Mouse (Mus musculus) heart, adult 2 months (tissue): Measurements from ENCODE around the gene Hipk2.

Experiments used
- CTCF ChIP-seq: fragments of 200-600 bp; IDR thresholded peaks from 2 replicates; pipeline ENCODE4 v1.8.1; 2022; ENCODE audit warnings: antibody characterized with exemption, mild to moderate bottlenecking, moderate library complexity
- EP300 ChIP-seq: fragments of 200-500 bp; IDR thresholded peaks from 2 replicates; pipeline ENCODE4 v1.6.1; 2011; ENCODE audit warnings: low read depth, low read length, control low read depth; ENCODE audit not compliant: insufficient read depth
- POLR2A ChIP-seq: fragments of 200-500 bp; IDR thresholded peaks from 2 replicates; pipeline ENCODE4 v1.6.1; 2011; ENCODE audit warnings: mild to moderate bottlenecking, low read depth, low read length, control low read depth; ENCODE audit not compliant: insufficient read depth

DNA sequence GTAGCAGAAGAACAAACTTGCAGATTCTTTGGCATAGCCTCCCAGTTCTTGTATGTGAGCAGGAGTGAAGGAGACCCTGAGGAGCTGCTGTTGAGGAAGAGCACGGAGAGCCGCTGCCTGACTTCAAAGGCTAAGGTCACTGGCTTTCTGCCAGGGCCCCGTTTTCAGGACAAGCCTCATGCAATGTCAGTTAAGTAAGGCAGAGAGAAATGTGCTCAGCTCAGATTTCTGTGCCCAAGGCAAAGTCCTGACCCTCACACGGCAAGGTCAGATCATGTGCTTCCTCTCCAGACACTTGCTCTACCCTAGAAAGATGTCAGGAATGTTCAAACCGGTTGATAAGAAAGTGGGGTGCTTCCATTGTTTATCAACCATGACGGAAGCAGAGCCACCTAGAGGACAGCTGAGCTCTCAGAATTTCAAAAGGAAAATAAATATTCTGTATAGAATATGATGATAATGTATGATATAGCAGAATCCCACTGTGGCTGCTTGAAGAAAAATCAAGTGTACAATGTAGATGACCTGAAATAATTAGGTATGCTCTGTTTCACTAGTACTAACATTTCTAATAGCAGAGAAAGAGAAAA, 173.1 kb downstream of the Hipk2 start:
- TF ChIP-seq EP300 (peak; percentile 73), CTCF (peak; percentile 23; the same call in 1 of the 2 replicates), POLR2A (no peak)
